Mouse (Mus musculus) testis, adult 2 months (tissue): ENCODE measurements around the gene Gm3252. TPM values are rescaled to one million over a fixed set of nuclear protein-coding genes. Genes with fewer than 3 reads are reported as not detected.
"Not testable (repeated sequence)": the region's sequence is repeated elsewhere in the genome, so short reads cannot be mapped to it uniquely, and the experiment has no call there.

Experiments used
- H3K27ac ChIP-seq: fragments of 200-500 bp; 2 replicates; pipeline ENCODE4 v1.5.1; 2012; ENCODE audit warnings: low read depth, low read length; ENCODE audit not compliant: control insufficient read depth, insufficient read depth
- H3K27me3 ChIP-seq: fragments of 200-500 bp; 2 replicates; pipeline ENCODE4 v1.6.1; 2012; ENCODE audit warnings: mild to moderate bottlenecking, low read length, moderate library complexity; ENCODE audit not compliant: control insufficient read depth, insufficient read depth
- H3K36me3 ChIP-seq: fragments of 200-500 bp; 2 replicates; pipeline ENCODE4 v1.6.1; 2012; ENCODE audit warnings: mild to moderate bottlenecking, low read length; ENCODE audit not compliant: control insufficient read depth, insufficient read depth
- H3K4me1 ChIP-seq: fragments of 200-500 bp; 2 replicates; pipeline ENCODE4 v1.6.1; 2012; ENCODE audit warnings: low read length; ENCODE audit not compliant: control insufficient read depth, insufficient read depth
- H3K4me3 ChIP-seq: fragments of 200-500 bp; 2 replicates; pipeline ENCODE4 v1.5.1; 2012; ENCODE audit warnings: low read depth, mild to moderate bottlenecking, low read length, moderate library complexity, mixed read lengths; ENCODE audit not compliant: control insufficient read depth
- polyA plus RNA-seq: library from polyadenylated mRNA; depleted of rRNA; stranded (reverse); fragments of >200 nt; gene quantifications from 2 replicates; pipeline ENCODE4 v1.2.3, GENCODE M21; 2012; rRNA removed

Gene Gm3252
- 0.89 and 1.2 TPM in 2 replicates for polyA plus RNA-seq

GRCm38 (mm10) chr14:4726038-4726880 lies at the start of gene Gm3252:
Gene Gm3252, plus strand, starts transcription at chr14:4726775.
- H3K4me3 ChIP-seq, H3K27ac ChIP-seq, H3K27me3 ChIP-seq, H3K4me1 ChIP-seq, H3K36me3 ChIP-seq: not testable (repeated sequence)

- not testable (repeated sequence) for H3K27ac ChIP-seq, H3K36me3 ChIP-seq, H3K4me3 ChIP-seq, H3K4me1 ChIP-seq, H3K27me3 ChIP-seq
Measured at GRCm38 (mm10) chr14:4708938-4709337, 17.6 kb upstream of the Gm3252 start, which contains the start of gene Gm7876. Gene Gm7876, plus strand, starts transcription at chr14:4709238.

DNA sequence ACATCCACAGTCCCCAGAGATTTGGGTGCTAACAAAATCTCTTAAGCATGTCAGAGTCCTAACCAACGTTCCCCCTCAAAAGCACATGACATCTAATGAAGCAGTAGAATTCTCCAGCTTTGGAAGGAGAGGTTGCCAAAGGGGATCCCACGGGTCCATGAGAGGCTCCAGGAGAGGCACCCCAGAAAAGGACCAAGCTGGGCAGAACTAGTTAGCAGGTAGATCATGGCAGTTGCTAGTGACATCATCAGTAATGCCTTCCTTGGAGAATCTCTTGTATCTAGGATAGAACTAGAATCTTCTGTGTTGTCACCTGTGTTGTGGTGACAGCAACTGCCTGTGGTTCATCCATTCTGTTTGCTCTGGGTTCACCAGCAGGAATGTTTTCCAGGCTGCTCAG lies 49.5 kb downstream of the Gm3252 start, which contains the start of gene Gm9602:
Gene Gm9602 (plus strand): TSS at position 301 of the 400 bp plus-strand sequence.
- H3K27ac ChIP-seq, H3K4me3 ChIP-seq, H3K4me1 ChIP-seq, H3K36me3 ChIP-seq, H3K27me3 ChIP-seq: not testable (repeated sequence)

Other genes with a start within 250 kb of the Gm3252 start
- gene Gm3182, start 245.0 kb upstream of the Gm3252 start, polyA plus RNA-seq: 19.7 and 33.1 TPM in 2 replicates
- gene Gm3047, start 171.4 kb upstream of the Gm3252 start, polyA plus RNA-seq: not detected in 2 replicates
- gene Gm8159, start 94.4 kb upstream of the Gm3252 start, polyA plus RNA-seq: 17.3 and 23.1 TPM in 2 replicates
- 0.88 and 2.3 TPM in 2 replicates for gene Gm3239, start 62.6 kb upstream of the Gm3252 start, polyA plus RNA-seq
- 2.9 and 8.8 TPM in 2 replicates for gene Gm7876, start 17.5 kb upstream of the Gm3252 start, polyA plus RNA-seq
- 2.0 and 2.9 TPM in 2 replicates for gene Gm9602, start 49.6 kb downstream of the Gm3252 start, polyA plus RNA-seq
- gene Gm3269, start 111.3 kb downstream of the Gm3252 start, polyA plus RNA-seq: 0.41 and 0.57 TPM in 2 replicates
- 0.27 and 1.5 TPM in 2 replicates for gene Gm3264, start 128.8 kb downstream of the Gm3252 start, polyA plus RNA-seq
- 0.86 and 0.96 TPM in 2 replicates for gene Gm3278, start 165.6 kb downstream of the Gm3252 start, polyA plus RNA-seq